Mouse (Mus musculus) gastrocnemius, postnatal 36 days (tissue): ENCODE measurements around the gene Cfap97d1. TPM values are rescaled to one million over a fixed set of nuclear protein-coding genes. Genes with fewer than 3 reads are reported as not detected.
"Not testable (repeated sequence)": the region's sequence is repeated elsewhere in the genome, so short reads cannot be mapped to it uniquely, and the experiment has no call there.

Experiments
- DNase-seq, 2 experiments: peaks; one replicate each; pipeline ENCODE4 v3.0.0; 2022
- intact Hi-C: fragments of 180-260 bp; cut with DNase I; formaldehyde crosslinking; loops from one replicate; pipeline ENCODE4 v1.15.1; 2025
- total RNA-seq, 2 experiments: library from RNA; stranded (reverse); gene quantifications; 2 replicates each; pipeline ENCODE4 v1.2.3; 2021

Cfap97d1 gene
- total RNA-seq, 2 experiments from 2014 or later, result not detected

GRCm38 (mm10) chr11:101972651-101973050, 11.4 kb upstream of the Cfap97d1 start:
- DNase-seq, result no peak
- intact Hi-C loops, result no loop called here

GRCm38 (mm10) chr11:101973496-101973895, 10.6 kb upstream of the Cfap97d1 start:
- intact Hi-C loops, result no loop called here

GRCm38 (mm10) chr11:101974181-101974580, 9.9 kb upstream of the Cfap97d1 start:
- intact Hi-C loops, result no loop called here
- DNase-seq, result no peak

More at GRCm38 (mm10) chr11:101973496-101973895, 10.6 kb upstream of the Cfap97d1 start:
- DNase-seq, result no peak

- intact Hi-C loops, result no loop called here
- peak in 1 of 2 experiments; percentile 28 for DNase-seq
Observed at GRCm38 (mm10) chr11:101974923-101975322, 9.2 kb upstream of the Cfap97d1 start.

- intact Hi-C loops, result no loop called here
Observed at GRCm38 (mm10) chr11:101976949-101977348, 7.1 kb upstream of the Cfap97d1 start.

GRCm38 (mm10) chr11:101979140-101979539, 4.9 kb upstream of the Cfap97d1 start:
- intact Hi-C loops, result no loop called here
- no peak for DNase-seq

More at GRCm38 (mm10) chr11:101976949-101977348, 7.1 kb upstream of the Cfap97d1 start:
- DNase-seq, result no peak

GRCm38 (mm10) chr11:101980603-101981157, 3.4 kb upstream of the Cfap97d1 start:
- DNase-seq, result no peak
- intact Hi-C loops, result no loop called here

GRCm38 (mm10) chr11:101981850-101982249, 2.2 kb upstream of the Cfap97d1 start:
- intact Hi-C loops, result no loop called here
- DNase-seq, result peak in 1 of 2 experiments; percentile 28

- no peak for DNase-seq
- intact Hi-C loops, result no loop called here
Observed at GRCm38 (mm10) chr11:101982981-101983411, 1.1 kb upstream of the Cfap97d1 start.

GRCm38 (mm10) chr11:101983431-101983921, 603 bp upstream of the Cfap97d1 start:
- intact Hi-C loops, result no loop called here
- DNase-seq, result no peak

- DNase-seq, intact Hi-C loops: not testable (repeated sequence)
Observed at GRCm38 (mm10) chr11:101985450-101985849, 1.4 kb downstream of the Cfap97d1 start.

GRCm38 (mm10) chr11:101985990-101986389, 1.9 kb downstream of the Cfap97d1 start:
- peak; percentile 84 to 88 for DNase-seq
- intact Hi-C loops, result loop anchor here (1.0 kb wide), 1 partner anchor 52 kb away; no protein-coding TSS in a partner anchor

GRCm38 (mm10) chr11:101986913-101987312, 2.8 kb downstream of the Cfap97d1 start, which contains the start of gene Dusp3:
Gene Dusp3, minus strand, starts transcription at chr11:101987013.
- intact Hi-C loops, result loop anchor here (1.0 kb wide), 1 partner anchor 51 kb away; no protein-coding TSS in a partner anchor
- DNase-seq, result no peak

GRCm38 (mm10) chr11:101990244-101990643, 6.2 kb downstream of the Cfap97d1 start:
- DNase-seq, result no peak
- intact Hi-C loops, result loop anchor here (5.0 kb wide), 1 partner anchor 147 kb away; no protein-coding TSS in a partner anchor

- no peak for DNase-seq
- intact Hi-C loops, result loop anchor here (5.0 kb wide), 1 partner anchor 145 kb away; no protein-coding TSS in a partner anchor
Observed at GRCm38 (mm10) chr11:101991813-101992212, 7.7 kb downstream of the Cfap97d1 start.

GRCm38 (mm10) chr11:101992411-101992810, 8.3 kb downstream of the Cfap97d1 start:
- intact Hi-C loops, result loop anchor here (5.0 kb wide), 1 partner anchor 145 kb away; no protein-coding TSS in a partner anchor
- no peak for DNase-seq

- intact Hi-C loops, result loop anchor here (5.0 kb wide), 1 partner anchor 143 kb away; no protein-coding TSS in a partner anchor
- no peak for DNase-seq
Observed at GRCm38 (mm10) chr11:101994100-101994499, 10.0 kb downstream of the Cfap97d1 start.

- intact Hi-C loops, result no loop called here
- DNase-seq, result no peak
Observed at GRCm38 (mm10) chr11:101995938-101996337, 11.9 kb downstream of the Cfap97d1 start.

GRCm38 (mm10) chr11:101998258-101998657, 14.2 kb downstream of the Cfap97d1 start:
- no peak for DNase-seq
- intact Hi-C loops, result no loop called here

GRCm38 (mm10) chr11:101999466-101999865, 15.4 kb downstream of the Cfap97d1 start:
- intact Hi-C loops, result no loop called here
- no peak for DNase-seq

GRCm38 (mm10) chr11:102004251-102004650, 20.2 kb downstream of the Cfap97d1 start:
- no peak for DNase-seq
- intact Hi-C loops, result no loop called here

GRCm38 (mm10) chr11:102006271-102006670, 22.2 kb downstream of the Cfap97d1 start:
- intact Hi-C loops, result no loop called here
- DNase-seq, result no peak
